Comparison of ENCODE assay signal across 7 mouse cellular contexts in genomic region chr2:73278131-73278854, GRCm38 (mm10). TPM values are rescaled to one million over a fixed set of nuclear protein-coding genes. Genes with fewer than 3 reads are reported as not detected.
DNase-seq lines count a peak whose midpoint lies in the region; ATAC-seq and TF ChIP-seq lines count a peak whose summit lies in the region.

No protein-coding gene starts in this region.

- H3K36me3 ChIP-seq in intestine, postnatal 0 days (ENCODE audit: control insufficient read depth, insufficient read depth): no peaks in the 10 kb centered on the region
- H3K36me3 ChIP-seq in midbrain, embryonic 12.5 days: no peaks in the 10 kb centered on the region
- H3K36me3 ChIP-seq in small intestine, adult 2 months (ENCODE audit: control insufficient read depth, insufficient read depth, low read length): no peaks in the 10 kb centered on the region

- H3K4me3 ChIP-seq in intestine, postnatal 0 days (ENCODE audit: low read depth, low read length): peak overlapping the region; percentile 20
- peak overlapping the region; percentile 20; the same call in 1 of the 2 replicates for H3K4me3 ChIP-seq in midbrain, embryonic 12.5 days
- H3K4me3 ChIP-seq in small intestine, adult 2 months (ENCODE audit: low read depth, low read length): no peak overlapping the region

- H3K27me3 ChIP-seq in intestine, postnatal 0 days (replicated peaks; ENCODE audit: control insufficient read depth, insufficient read depth, low read length): peaks cover 74% of the 10 kb centered on the region
- H3K27me3 ChIP-seq in midbrain, embryonic 12.5 days: peaks cover 67% of the 10 kb centered on the region
- peaks cover 65% of the 10 kb centered on the region for H3K27me3 ChIP-seq in small intestine, adult 2 months (ENCODE audit: control insufficient read depth, insufficient read depth, low read length)

- TF ChIP-seq CTCF in intestine, postnatal 0 days (IDR thresholded peaks at IDR 0.05; ENCODE audit: low read depth): peak; percentile 97
- peak; percentile 99 for TF ChIP-seq CTCF in small intestine, adult 2 months (IDR thresholded peaks at IDR 0.05; ENCODE audit: extremely low read depth, insufficient read length, insufficient replicate concordance, low read depth, low read length)

- TF ChIP-seq POLR2A in small intestine, adult 2 months (IDR thresholded peaks at IDR 0.05; ENCODE audit: low read depth, low read length): no peak

- peak; percentile 77 for ATAC-seq in granulocyte monocyte progenitor cell, adult 5-6 weeks (replicated peaks; ENCODE audit: poor library complexity, severe bottlenecking)
- peak; percentile 65; the same call in 1 of the 2 replicates for ATAC-seq in intestine, postnatal 0 days
- ATAC-seq in midbrain, embryonic 12.5 days (ENCODE audit: low FRiP score, low read depth): no peak

- H3K4me1 ChIP-seq in intestine, postnatal 0 days (replicated peaks; ENCODE audit: control insufficient read depth, insufficient read depth, low read length): peaks cover 3% of the 10 kb centered on the region; the same call in 1 of the 2 replicates
- H3K4me1 ChIP-seq in midbrain, embryonic 12.5 days: peaks cover 41% of the 10 kb centered on the region
- H3K4me1 ChIP-seq in small intestine, adult 2 months (ENCODE audit: control insufficient read depth, insufficient read depth, insufficient read length, low read length): peaks cover 16% of the 10 kb centered on the region

- no peak overlapping the region for H3K9ac ChIP-seq in intestine, postnatal 0 days (ENCODE audit: low read depth, low read length)
- no peak overlapping the region for H3K9ac ChIP-seq in midbrain, embryonic 12.5 days (replicated peaks)

- WGBS in intestine, postnatal 0 days: 4% methylated on average over 20 of the region's 20 CpGs
- WGBS in midbrain, embryonic 12.5 days: 1% methylated on average over 20 of the region's 20 CpGs
- 4% methylated on average over 20 of the region's 20 CpGs for WGBS in small intestine, adult 2 months

- no peaks in the 10 kb centered on the region for H3K9me3 ChIP-seq in intestine, postnatal 0 days (ENCODE audit: control insufficient read depth)
- no peaks in the 10 kb centered on the region for H3K9me3 ChIP-seq in midbrain, embryonic 12.5 days

- peak overlapping the region; percentile 49 for H3K4me2 ChIP-seq in intestine, postnatal 0 days (replicated peaks; ENCODE audit: low read depth)
- H3K4me2 ChIP-seq in midbrain, embryonic 12.5 days (replicated peaks): peak overlapping the region; percentile 47

- intact Hi-C loops in left cerebral cortex, postnatal 4 days (cut with DNase I): loop anchor here (5.0 kb wide), 1 partner anchor 1041 kb away; no protein-coding TSS in a partner anchor

- no peak overlapping the region for H3K27ac ChIP-seq in intestine, postnatal 0 days (ENCODE audit: low read depth, low read length)
- peak overlapping the region; percentile 72 for H3K27ac ChIP-seq in midbrain, embryonic 12.5 days (replicated peaks)
- no peak overlapping the region for H3K27ac ChIP-seq in small intestine, adult 2 months (ENCODE audit: insufficient read depth, low read depth, low read length)

- peak; percentile 93 for DNase-seq in adrenal gland, postnatal 10 days
- peak; percentile 93 for DNase-seq in embryo, embryonic 9.5 days (ENCODE audit: extremely low spot score)
- DNase-seq in left cerebral cortex, postnatal 4 days: peak; percentile 91

RNA-seq across cellular contexts. Expression of gene Sp9, which starts 6.6 kb away (rescaled TPM):
- total RNA-seq in adrenal gland, postnatal 10 days (2021): not detected
- total RNA-seq in granulocyte monocyte progenitor cell, adult 5-6 weeks (2014; fragmentation: Nextera tagmentation): not detected in 2 replicates
- not detected in 2 replicates for total RNA-seq in granulocyte monocyte progenitor cell, adult 5-6 weeks (2017)
- polyA plus RNA-seq in intestine, postnatal 0 days (2015; fragmentation: Nextera tagmentation; extraction: Ambion mirVana): not detected in 2 replicates
- total RNA-seq in left cerebral cortex, postnatal 4 days (2021): 1 to 10 TPM; 7.8 to 8.2 TPM
- 4.6 and 7.6 TPM in 2 replicates for polyA plus RNA-seq in midbrain, embryonic 12.5 days (2016; fragmentation: Nextera tagmentation; extraction: Ambion mirVana)
- 0.03 TPM in 1 of 2 replicates, not detected in the other for polyA plus RNA-seq in small intestine, adult 2 months (2012; rRNA removed)

RNA-seq across cellular contexts. Expression of gene Scrn3, which starts 34.1 kb away (rescaled TPM):
- 10 to 100 TPM; 19.8 to 21.9 TPM for total RNA-seq in adrenal gland, postnatal 10 days (2021)
- 5.5 and 9.2 TPM in 2 replicates for total RNA-seq in granulocyte monocyte progenitor cell, adult 5-6 weeks (2014; fragmentation: Nextera tagmentation)
- total RNA-seq in granulocyte monocyte progenitor cell, adult 5-6 weeks (2017): 9.0 and 9.6 TPM in 2 replicates
- 7.8 and 8.7 TPM in 2 replicates for polyA plus RNA-seq in intestine, postnatal 0 days (2015; fragmentation: Nextera tagmentation; extraction: Ambion mirVana)
- total RNA-seq in left cerebral cortex, postnatal 4 days (2021): 1 to 10 TPM; 3.4 to 4.1 TPM
- polyA plus RNA-seq in midbrain, embryonic 12.5 days (2016; fragmentation: Nextera tagmentation; extraction: Ambion mirVana): 9.7 and 11.3 TPM in 2 replicates
- polyA plus RNA-seq in small intestine, adult 2 months (2012; rRNA removed): 1.1 and 1.6 TPM in 2 replicates

RNA-seq across cellular contexts. Expression of gene Cir1, which starts 34.2 kb away (rescaled TPM):
- total RNA-seq in adrenal gland, postnatal 10 days (2021): 10 to 100 TPM; 16.0 to 21.7 TPM
- 9.9 and 11.6 TPM in 2 replicates for total RNA-seq in granulocyte monocyte progenitor cell, adult 5-6 weeks (2014; fragmentation: Nextera tagmentation)
- 14.0 and 14.1 TPM in 2 replicates for total RNA-seq in granulocyte monocyte progenitor cell, adult 5-6 weeks (2017)
- 17.1 and 19.9 TPM in 2 replicates for polyA plus RNA-seq in intestine, postnatal 0 days (2015; fragmentation: Nextera tagmentation; extraction: Ambion mirVana)
- 10 to 100 TPM; 22.9 to 25.1 TPM for total RNA-seq in left cerebral cortex, postnatal 4 days (2021)
- polyA plus RNA-seq in midbrain, embryonic 12.5 days (2016; fragmentation: Nextera tagmentation; extraction: Ambion mirVana): 24.7 and 28.3 TPM in 2 replicates
- 0.28 and 0.70 TPM in 2 replicates for polyA plus RNA-seq in small intestine, adult 2 months (2012; rRNA removed)

RNA-seq across cellular contexts. Expression of gene Ola1, which starts 59.6 kb away (rescaled TPM):
- total RNA-seq in adrenal gland, postnatal 10 days (2021): 10 to 100 TPM; 54.7 to 55.2 TPM
- total RNA-seq in granulocyte monocyte progenitor cell, adult 5-6 weeks (2014; fragmentation: Nextera tagmentation): 114 and 138 TPM in 2 replicates
- total RNA-seq in granulocyte monocyte progenitor cell, adult 5-6 weeks (2017): 177 and 178 TPM in 2 replicates
- polyA plus RNA-seq in intestine, postnatal 0 days (2015; fragmentation: Nextera tagmentation; extraction: Ambion mirVana): 42.3 and 43.3 TPM in 2 replicates
- total RNA-seq in left cerebral cortex, postnatal 4 days (2021): 100 to 1,000 TPM in 1 of 2 experiments, 10 to 100 TPM in 1; 99.6 to 106 TPM
- 81.1 and 88.0 TPM in 2 replicates for polyA plus RNA-seq in midbrain, embryonic 12.5 days (2016; fragmentation: Nextera tagmentation; extraction: Ambion mirVana)
- 1.4 and 1.5 TPM in 2 replicates for polyA plus RNA-seq in small intestine, adult 2 months (2012; rRNA removed)

Comparison
In these comparisons a context has a peak if more than half of its experiments do, and no peak if none do; other contexts are left out.
1. RNA of gene Sp9, which starts 6.6 kb away (total RNA-seq): 7.8 to 8.2 TPM in left cerebral cortex, postnatal 4 days; not detected in adrenal gland, postnatal 10 days and not detected in granulocyte monocyte progenitor cell, adult 5-6 weeks; every median in the first group is over 4 times any median in the second.
2. Peak in every context shown above with its lines, with median percentiles within 50 percentile points of each other: DNase-seq.